Mouse (Mus musculus): ENCODE data around the gene Cyp2r1.
"Not testable (repeated sequence)": the region's sequence is repeated elsewhere in the genome, so short reads cannot be mapped to it uniquely, and the experiment has no call there.

The Cyp2r1 gene

DNA sequence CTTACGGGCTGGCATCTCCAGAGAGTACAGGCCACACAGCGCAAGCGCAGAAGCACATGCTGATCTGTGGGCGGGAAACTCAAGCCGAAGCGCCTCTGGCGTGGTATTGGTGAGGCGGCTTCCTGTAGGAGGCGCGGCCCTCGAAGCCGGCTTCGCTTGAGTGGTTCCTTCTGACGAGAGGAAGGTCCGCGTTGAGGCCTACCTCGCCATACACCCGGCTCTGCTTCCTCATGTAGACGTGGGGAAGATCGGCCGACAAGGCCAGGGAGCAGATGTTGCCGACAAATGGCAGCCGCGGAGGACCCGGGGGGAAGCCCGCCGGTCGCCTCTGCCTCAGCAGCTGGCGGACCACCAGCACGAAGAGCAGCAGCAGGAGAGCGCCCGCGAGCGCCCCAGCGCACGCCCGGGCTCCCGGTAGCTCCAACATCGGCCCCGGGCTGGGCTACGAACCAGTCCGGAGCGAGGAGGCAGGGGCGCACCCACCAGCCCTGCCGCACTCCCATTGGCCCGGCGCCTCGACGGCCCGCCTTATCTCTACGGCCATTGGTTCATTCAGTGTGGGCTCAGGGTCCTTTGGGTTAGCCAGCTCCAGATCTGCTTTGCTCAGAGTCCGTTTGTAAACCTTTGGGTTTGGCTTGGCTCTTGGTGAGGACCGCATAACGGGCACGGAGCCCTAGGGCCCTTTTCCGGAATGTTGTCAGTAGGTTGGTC, at the start of gene Cyp2r1:
TSS of gene Cyp2r1 (minus strand) at position 442 of the 711 bp plus-strand sequence.
- peak; percentile 45 to 75 for DNase-seq (ENCODE audit: low read depth in 1 of 2, low spot score in 2 of 2)

DNA sequence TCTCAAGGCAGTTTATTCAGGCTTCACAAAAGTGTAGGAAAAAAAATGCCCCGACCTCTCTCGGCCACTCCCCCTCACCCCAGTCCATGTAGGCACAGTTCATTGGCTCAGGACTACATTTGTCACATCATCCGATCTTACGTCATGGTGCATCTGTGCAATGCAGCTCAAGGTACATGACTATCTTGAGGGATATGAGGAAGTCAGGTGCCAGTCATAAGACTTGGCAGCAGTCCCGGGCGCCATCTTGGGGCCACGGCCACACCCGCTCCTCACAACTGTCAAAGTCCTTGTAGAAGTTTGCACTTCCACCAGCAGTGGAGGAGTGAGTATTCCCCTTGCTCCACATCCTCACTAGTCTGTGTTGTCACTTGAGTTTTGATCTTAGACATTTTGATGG, 31.6 kb upstream of the Cyp2r1 start:
- not testable (repeated sequence) for DNase-seq (ENCODE audit: low read depth in 1 of 2, low spot score in 2 of 2)

DNA sequence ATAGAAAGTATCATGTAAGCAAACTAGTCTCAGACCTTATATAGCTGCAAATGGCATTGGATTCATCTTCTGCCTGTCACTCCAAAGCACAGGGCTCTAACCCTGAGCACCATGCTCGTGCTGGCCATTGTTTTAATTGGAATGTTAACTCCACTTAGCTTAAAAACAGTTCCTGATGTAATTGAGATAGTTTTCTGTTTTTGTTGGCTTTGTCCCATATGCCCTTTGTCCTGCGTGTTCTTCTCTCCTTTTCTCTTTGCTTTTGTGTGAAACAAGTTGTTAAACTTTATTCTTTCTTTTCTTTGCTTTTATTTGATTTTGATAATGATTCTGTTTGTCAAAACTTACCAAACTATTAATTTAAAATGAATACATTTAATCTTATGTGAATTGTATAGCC, 19.7 kb upstream of the Cyp2r1 start:
- DNase-seq (ENCODE audit: low read depth in 1 of 2, low spot score in 2 of 2): no peak

DNA sequence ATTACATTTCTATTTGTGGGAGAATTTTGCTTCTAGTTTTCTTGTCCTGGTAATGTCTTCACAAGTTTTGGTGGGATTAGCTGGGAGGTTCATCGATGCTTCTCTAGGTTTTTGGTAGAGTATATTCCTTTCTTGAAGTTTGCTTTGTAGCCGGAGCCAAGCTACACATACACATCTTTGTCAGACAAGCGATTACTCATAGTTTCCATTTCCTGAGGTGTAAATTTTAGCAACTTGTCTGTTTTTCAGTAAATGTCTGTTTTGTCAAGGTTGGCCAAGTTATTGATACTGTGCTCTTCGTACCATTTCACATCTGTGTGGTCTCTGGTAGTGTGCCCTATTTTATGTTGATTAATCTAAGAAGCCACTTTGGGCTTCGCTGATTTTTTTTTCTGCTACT, 18.4 kb upstream of the Cyp2r1 start:
- no peak for DNase-seq (ENCODE audit: low read depth in 1 of 2, low spot score in 2 of 2)

DNA sequence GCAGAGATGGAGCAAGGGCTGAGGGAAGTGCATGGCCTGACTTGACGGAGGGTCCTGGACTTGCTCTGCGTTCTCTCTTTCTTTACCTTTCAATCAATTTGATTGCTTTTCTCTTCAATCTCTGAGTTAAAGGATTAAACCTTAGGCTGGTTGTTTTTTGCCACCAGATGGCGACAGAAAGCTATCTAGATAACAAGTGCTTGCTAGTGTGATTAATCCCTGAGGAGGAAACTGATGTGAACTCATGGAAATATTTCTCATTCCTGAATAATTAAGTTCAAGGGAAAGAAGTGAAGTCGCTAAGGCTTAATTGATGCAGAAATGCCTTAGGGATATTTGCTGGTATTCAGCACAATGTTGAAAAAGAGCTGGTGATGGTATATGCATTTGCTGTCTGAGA, 17.7 kb upstream of the Cyp2r1 start:
- no peak for DNase-seq (ENCODE audit: low read depth in 1 of 2, low spot score in 2 of 2)

DNA sequence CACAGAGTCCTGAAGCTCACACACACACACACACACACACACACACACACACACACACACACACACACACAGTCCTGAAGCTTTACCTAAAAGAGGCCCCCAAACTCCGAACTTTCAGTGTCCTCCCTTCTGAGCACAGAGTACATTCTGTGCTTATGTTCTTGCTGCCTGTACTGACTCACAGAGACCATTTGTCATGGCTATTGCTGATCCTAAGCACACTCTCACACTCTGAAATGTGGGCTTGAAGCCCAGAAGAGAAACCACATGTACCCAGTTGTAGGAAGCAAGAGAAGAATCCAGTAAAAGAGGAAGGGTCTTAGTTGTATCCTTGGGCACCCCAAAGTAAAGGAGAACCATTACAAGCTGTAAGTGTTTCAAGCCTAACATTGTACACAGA, 14.9 kb upstream of the Cyp2r1 start:
- DNase-seq (ENCODE audit: low read depth in 1 of 2, low spot score in 2 of 2): no peak

DNA sequence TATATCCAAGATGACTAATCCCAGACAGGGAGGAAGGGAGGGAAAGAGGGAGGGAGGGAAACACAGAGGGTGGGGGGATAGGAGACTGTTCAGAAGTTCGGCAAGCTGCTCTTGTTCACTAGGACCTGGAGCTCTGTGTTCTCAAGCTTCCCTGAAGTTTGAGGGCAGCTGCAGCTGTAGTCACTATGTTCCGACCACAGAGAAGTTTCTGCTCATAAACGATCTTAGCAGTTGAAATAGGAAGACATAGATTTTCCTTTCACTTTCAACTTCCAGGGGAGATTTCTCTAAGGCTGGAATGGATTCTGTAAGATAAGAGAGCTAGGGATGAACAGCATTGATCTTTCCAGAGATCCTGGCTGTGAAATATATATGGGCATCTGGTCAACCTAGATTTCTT, 14.2 kb upstream of the Cyp2r1 start:
- no peak for DNase-seq (ENCODE audit: low read depth in 1 of 2, low spot score in 2 of 2)

DNA sequence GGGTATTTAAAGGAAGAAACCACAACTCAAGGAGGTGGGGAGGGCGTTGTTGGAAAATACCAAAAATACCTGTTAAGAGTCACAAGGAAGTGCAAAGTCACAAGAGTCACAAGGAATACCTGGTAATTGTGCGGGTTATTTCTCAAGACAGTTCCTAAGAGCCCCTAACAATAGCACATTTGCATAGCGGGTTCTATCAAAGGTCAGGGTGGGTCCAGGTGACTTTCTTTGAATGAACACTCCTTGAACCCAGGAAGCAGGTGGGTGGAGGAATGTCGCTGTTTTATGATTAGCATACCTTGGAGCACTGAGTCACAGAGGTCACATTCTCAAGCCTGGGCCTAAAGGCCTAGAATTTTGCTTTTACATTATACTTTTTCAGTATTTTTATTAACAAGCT, 11.1 kb upstream of the Cyp2r1 start:
- not testable (repeated sequence) for DNase-seq (ENCODE audit: low read depth in 1 of 2, low spot score in 2 of 2)

DNA sequence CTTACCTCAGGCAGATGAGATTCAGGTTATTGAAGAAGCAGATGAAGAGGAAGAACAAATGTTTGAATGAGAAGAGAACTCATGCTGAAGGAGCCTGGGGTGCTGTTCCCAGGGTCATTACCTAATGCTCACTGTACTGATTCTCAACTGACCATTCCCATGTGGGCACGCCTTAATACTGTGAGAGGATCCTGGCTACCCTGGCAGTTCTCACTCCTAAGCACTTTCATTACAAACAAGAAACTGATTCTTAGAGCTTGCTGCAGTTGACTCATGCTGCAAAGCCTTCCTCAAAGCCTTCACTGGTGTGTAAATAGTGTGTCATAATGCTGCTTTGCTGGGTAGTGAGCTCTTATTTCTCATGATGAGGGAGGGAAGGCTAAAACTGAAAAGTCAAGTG, 26.6 kb downstream of the Cyp2r1 start:
- no peak for DNase-seq (ENCODE audit: low read depth in 1 of 2, low spot score in 2 of 2)

DNA sequence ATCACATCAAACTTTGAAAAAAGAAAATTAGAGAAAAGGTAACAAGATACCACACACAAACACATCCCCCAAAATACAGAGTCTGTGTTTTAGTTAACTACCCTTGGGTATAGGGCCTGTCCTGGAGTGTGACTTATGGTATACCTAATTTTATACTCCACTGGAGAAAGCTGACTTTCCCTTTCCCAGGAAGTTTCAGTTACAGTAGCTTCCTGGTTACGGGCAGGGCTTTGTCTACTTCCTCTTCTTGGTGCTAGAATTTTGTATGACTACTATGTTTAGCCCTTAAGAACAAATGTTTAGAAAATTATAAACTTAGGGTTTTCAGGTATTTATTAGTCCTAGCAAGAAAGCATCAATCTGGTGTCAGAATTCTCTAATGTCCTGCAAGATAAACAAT, 36.5 kb downstream of the Cyp2r1 start:
- DNase-seq (ENCODE audit: low read depth in 1 of 2, low spot score in 2 of 2): no peak

DNA sequence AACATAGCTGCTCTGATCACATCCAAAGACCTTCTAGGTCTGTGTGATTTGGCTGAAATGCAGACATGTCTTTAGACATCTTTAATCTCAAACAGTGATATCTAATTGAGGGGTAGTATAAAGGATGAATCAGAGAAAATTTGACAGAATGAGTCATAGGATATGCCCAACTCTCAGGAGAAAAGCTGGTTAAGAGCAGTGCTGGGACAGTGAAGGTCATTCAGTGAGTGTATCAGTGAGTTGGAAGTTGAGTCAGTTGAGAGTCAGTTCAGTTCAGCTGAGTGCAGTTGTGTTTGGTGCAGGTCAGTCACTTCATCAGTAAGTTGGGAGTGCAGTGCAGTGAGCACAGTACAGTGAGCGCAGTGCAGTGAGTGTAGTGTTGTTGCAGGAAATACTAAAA, 42.6 kb downstream of the Cyp2r1 start:
- DNase-seq (ENCODE audit: low read depth in 1 of 2, low spot score in 2 of 2): no peak

DNA sequence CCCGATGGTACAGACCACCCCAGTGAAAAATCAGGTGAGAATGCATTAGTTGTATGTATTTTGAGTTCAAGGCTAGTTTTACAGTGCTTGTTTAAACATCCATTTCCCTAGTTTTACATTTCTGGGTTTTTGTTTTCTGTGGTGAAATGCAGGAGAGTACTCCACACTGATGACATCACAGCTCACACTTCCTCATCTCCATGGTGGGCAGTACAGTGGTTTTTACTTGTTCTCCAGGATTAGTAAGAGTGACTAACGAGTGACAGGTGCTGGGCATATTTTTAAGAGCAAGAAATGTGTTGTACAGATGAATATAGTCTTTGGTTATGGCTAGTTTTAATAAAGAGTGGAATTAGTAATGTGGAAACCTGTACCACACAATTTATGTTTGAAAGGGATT, 53.9 kb downstream of the Cyp2r1 start:
- peak in 1 of 2 experiments; percentile 8 for DNase-seq (ENCODE audit: low read depth in 1 of 2, low spot score in 2 of 2)
